Mouse (Mus musculus) gastrocnemius, postnatal 10 days (tissue): ENCODE data around the gene Cab39. TPM values are rescaled to one million over a fixed set of nuclear protein-coding genes. Genes with fewer than 3 reads are reported as not detected.

Source experiments
- DNase-seq: peaks from one replicate; pipeline ENCODE4 v3.0.0; 2021; ENCODE audit warnings: mixed read lengths
- total RNA-seq, 2 experiments: library from RNA; stranded (reverse); gene quantifications; 2 replicates each; pipeline ENCODE4 v1.2.3; 2021

Gene Cab39
- total RNA-seq, 2 experiments from 2014 or later = 68.8 to 86.6 TPM

- no peak for DNase-seq
These were observed 52.2 kb downstream of the Cab39 start for GRCm38 (mm10) chr1:85845476-85845875.

GRCm38 (mm10) chr1:85849016-85849415 lies 55.8 kb downstream of the Cab39 start:
- no peak for DNase-seq

DNA sequence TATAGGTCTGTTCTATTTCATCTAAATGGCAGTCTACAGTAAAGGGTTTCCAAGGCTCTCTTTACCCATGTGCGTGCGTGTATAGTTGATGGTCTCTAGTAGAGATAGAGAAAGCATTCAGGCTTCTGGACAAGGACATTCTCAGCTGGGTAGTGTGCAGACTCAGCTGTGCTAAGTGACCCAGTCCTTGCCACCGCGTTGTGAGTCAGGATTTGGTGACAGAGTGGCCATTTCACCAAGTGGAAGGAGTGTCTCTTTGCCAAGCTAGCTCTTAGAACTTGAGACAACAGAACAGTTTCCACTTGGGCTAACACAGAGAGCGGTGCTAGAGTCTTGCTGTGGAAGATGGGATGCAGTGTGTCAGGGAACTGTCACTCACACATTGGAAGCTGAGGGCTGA lies 57.6 kb downstream of the Cab39 start:
- DNase-seq = no peak

GRCm38 (mm10) chr1:85852996-85853689 lies 59.9 kb downstream of the Cab39 start:
- DNase-seq = peak; percentile 49

- no peak for DNase-seq
These were observed 60.6 kb downstream of the Cab39 start for GRCm38 (mm10) chr1:85853865-85854264.

DNA sequence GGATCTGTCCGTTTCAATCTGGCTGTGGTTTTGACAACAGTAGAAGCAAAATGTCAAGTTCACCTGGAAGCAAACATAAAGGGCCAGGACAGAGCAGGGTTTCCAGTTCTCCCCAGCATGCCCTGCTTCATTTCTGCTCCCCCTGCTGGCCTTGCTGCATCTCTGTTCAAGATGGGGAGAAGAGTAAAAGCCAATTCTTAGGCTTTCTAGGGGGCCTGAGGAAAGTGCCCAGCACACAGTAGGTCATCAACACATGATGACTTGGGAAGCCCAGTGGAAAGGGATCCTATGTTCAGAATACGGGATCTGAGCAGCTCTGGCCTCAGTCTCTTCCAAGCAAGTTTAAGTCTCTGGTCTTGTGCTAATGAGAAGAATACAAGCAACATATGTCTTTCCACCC lies 61.2 kb downstream of the Cab39 start:
- no peak for DNase-seq

GRCm38 (mm10) chr1:85856266-85856665 lies 63.0 kb downstream of the Cab39 start:
- no peak for DNase-seq

GRCm38 (mm10) chr1:85857261-85857754 lies 64.1 kb downstream of the Cab39 start:
- DNase-seq = no peak

GRCm38 (mm10) chr1:85864383-85864782 lies 71.1 kb downstream of the Cab39 start:
- DNase-seq = peak; percentile 40

DNA sequence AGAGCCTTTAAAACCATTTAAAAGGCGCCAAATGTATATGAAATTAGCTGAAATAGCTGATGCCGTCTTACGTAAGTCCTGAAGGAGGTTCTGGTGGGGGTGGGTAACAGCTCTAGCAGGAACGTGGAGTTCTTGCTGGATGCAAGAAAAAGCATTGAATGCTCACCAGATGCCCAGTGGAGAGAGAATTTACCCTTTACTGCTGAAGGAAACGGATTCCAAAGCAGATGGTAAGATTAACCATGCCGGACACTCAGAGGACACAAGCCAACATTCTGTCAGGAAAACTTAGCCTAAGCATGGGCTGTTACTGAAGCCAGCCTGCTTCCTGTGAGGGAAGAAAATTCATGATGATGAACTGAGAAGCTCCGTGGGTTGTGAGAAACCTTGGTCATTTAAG lies 76.8 kb downstream of the Cab39 start:
- no peak for DNase-seq

- no peak for DNase-seq
These were observed 77.3 kb downstream of the Cab39 start for GRCm38 (mm10) chr1:85870546-85870945.

- DNase-seq = no peak
These were observed 88.8 kb downstream of the Cab39 start for GRCm38 (mm10) chr1:85882003-85882402.

GRCm38 (mm10) chr1:85887221-85887620 lies 94.0 kb downstream of the Cab39 start:
- DNase-seq = no peak

DNA sequence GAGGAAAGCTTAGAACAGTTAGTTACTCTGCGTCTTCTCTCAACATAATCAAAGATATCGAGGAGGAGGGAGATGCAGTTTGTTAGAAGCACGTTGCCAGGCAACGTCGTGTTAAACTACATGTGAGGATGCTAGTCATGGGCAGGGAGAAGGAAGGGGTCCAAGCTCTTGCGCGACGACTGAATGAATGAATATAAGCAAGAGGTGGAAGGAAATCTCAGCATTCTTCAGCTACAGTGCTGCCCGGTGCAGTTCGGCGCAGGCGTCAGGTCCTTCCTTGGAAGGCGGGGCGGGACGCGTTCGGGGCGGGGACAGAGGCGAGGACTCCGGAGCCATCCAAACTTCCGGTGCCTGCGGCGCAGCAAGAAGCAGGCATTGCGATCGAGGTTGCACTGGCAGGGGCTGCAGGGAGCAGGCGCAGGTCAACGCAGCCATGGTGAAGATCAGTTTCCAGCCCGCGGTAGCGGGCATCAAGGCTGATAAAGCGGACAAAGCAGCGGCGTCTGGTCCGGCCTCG lies 101.0 kb downstream of the Cab39 start, which contains the start of gene Itm2c:
TSS of gene Itm2c (plus strand) at position 51 of the 517 bp plus-strand sequence.
- DNase-seq = peak; percentile 86

DNA sequence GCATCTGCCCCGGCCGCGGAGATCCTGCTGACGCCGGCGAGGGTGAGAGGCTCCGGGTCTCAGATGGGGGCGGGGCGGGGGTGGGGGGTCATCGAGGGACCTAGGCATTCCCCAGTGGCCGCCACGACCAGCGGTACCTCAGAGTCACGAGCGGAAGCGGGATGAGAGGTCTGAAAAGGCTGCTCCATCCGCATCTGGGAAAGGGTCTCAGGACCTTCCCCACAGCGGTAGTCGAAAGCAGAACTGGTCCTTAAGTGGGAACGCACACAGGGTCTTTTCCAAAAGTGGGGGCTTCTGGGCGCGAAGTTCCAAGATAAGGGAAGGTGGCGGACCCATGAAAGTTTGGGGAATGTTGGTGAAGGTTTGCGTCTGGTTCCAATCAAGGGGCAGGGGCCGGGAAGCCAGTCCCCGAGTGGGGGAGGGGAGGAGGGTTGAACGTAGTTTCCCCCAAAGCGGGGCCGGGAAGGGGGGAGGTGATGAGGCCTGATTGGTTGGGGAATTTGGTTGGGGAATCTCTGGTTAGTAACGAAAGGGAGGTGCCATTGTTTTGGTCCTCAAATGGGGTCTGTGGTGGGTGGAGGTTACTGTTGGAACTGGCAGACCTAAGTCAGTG lies 101.6 kb downstream of the Cab39 start:
- DNase-seq = peak; percentile 40

DNA sequence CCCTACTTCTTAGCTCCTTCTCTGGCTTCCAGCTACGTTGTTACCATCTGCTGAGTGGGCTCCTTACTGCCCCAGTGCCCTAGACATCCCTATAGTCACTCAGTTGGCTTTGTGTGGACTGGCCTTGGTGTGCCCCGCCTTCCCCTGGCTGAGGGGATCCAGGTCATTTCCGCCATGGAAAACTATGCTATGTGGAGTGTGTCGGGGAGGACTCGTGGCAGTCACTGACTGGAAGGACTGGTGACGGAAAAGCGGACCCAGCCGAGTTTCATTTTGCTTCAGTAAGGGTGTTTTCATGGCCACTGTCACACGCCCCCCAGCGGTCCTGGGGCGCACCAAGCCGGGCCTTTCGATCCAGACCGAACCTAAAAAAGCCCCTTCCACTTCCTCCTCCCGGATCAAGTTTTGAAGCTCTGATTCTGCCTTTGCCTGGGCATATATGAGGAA lies 102.2 kb downstream of the Cab39 start:
- peak; percentile 36 for DNase-seq

- no peak for DNase-seq
These were observed 102.9 kb downstream of the Cab39 start for GRCm38 (mm10) chr1:85896110-85896509.

- DNase-seq = no peak
These were observed 103.8 kb downstream of the Cab39 start for GRCm38 (mm10) chr1:85896781-85897700.

DNA sequence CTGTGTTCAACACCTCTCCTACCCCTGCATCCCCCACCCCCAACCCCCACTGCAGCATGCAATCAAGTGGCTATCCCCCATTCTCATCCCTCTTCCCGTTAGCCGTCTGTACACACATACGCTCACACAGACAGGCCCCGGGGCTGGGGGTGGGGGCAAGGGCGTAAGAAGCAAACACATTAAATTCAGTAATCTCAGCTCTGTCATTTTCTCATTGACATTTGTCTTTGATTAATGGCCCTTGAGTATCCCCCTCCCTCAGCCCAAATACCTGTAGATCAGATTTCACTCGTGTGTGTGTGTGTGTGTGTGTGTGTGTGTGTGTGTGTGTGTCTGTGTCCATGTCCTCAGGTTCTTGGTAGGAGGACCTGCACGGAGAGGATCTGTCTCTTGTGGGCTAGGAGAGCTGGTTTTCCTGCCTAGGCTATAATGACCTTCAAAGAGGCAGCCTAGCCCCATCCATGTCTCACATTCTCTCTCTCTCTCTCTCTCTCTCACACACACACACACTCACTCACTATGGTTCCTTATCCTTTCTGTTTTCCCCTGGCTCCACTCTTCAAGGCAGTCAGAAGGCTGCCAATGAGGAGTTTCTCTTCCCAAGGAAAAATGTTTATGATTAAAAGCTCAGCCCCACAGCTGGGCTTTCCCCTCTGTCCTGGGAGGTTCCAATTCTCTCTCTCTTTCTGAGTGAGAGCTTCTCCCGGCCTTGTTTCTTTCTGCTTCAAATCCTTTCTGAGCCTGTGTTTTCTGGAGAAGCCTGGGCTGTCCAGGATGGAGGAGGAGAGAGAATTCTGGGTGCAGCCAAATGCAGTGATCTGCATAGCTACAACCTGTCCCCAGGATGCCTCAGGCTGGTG lies 104.9 kb downstream of the Cab39 start:
- no peak for DNase-seq

DNA sequence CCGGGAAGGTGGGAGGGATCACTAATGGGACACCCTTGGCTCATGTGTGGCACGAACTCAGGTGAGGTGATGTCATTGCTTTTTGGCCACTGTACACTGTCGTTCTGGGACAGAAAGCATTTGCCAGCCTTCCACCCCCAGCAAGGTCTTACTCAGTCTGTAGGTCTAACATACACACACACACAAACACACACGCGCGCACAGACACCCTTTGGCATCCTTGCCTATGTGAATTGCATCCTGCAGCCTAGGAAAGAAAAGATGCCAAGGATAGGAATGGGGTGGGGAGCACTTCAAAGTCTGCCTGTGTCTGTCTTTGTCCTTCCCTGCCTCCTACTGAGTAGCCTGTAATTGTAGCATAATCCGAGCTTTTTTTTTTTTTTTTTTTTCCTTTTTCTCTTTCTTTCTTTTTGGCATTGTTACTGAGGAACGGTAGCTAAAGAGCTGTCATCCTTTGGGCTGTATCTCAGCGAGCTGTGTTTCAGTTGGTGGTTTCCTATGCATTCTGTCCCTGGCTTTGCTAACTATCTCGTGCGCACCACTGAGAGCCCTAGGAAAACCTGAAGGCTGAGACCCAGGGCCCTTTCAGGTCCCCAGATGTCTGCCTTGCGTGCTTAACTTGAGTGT lies 105.6 kb downstream of the Cab39 start:
- no peak for DNase-seq

DNA sequence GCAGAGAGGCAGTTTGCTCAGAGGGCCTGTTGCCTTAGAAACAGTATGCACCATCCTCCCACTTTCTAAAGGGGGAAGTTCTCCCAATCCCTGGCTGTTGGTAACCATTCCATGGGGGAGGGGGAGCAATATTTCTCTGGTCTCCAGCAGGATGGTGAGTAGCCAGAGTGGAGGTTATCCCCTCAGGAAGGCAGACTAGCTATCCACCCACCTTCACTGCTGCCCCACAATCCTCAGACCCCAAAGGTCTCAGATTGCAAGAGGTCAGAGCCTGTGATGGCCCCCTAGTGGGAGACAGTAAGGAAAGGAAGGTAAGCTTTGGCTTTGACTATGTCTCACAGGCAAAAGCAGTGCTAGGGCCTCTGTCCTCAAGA lies 106.1 kb downstream of the Cab39 start:
- DNase-seq = no peak
